Mouse (Mus musculus) common myeloid progenitor, adult 5-6 weeks (primary cell): ENCODE data around the gene Prcd. TPM values are rescaled to one million over a fixed set of nuclear protein-coding genes. Genes with fewer than 3 reads are reported as not detected.
"Not testable (repeated sequence)": the region's sequence is repeated elsewhere in the genome, so short reads cannot be mapped to it uniquely, and the experiment has no call there.

Source experiments
- ATAC-seq: replicated peaks from 2 replicates; pipeline ENCODE4 v1.8.0; 2016; ENCODE audit warnings: low read depth, mild to moderate bottlenecking, moderate TSS enrichment, inconsistent platforms; ENCODE audit not compliant: poor library complexity, severe bottlenecking
- total RNA-seq: library from RNA; stranded (forward); fragments of 200-1000, 187-1606 nt; gene quantifications from 2 replicates; pipeline ENCODE4 v1.2.3, GENCODE M21; 2017

Gene Prcd
- total RNA-seq, 1 experiment from 2014 or later: not detected

DNA sequence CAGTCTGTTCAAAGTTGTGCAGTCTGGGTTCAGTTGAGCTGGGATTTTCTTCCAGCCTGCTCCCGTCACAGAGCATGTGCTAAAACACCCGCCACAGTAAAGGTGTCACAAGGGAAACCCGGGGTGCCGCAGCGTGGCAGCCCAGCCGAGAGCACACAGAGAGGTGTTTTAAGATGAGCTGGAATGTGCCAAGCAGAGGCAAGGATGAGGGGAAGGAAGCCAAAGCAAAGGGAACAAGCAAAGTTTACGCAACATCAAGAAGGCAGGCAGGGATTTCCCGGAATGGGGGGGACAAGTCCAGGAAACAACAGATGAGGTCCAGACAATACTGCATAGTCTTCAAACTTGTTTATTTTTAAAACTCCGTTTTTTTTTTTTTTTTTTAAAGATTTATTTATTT, 13.2 kb downstream of the Prcd start:
- no peak for ATAC-seq

DNA sequence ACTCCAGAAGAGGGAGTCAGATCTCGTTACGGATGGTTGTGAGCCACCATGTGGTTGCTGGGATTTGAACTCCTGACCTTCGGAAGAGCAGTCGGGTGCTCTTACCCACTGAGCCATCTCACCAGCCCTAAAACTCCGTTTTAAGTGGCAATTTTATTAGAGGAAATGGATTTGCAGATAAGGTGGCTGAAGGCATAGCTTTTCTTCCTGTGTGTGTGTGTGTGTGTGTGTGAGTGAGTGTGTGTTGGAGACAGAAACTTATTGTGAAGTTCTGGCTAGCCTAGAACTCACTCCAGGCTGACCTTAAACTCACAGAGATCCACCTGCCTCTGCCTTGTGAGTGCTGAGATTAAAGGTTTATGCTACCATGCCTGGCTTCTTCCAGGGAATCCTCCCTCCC, 13.7 kb downstream of the Prcd start:
- ATAC-seq: not testable (repeated sequence)

- ATAC-seq: no peak
These were observed 14.6 kb downstream of the Prcd start for GRCm38 (mm10) chr11:116667930-116668329.

- 0 out of 2 replicates have a peak, but pooled peaks have one; percentile 20 for ATAC-seq
These were observed 15.1 kb downstream of the Prcd start for GRCm38 (mm10) chr11:116668381-116668825.

GRCm38 (mm10) chr11:116668839-116669238, 15.5 kb downstream of the Prcd start:
- no peak for ATAC-seq

- no peak for ATAC-seq
These were observed 16.0 kb downstream of the Prcd start for GRCm38 (mm10) chr11:116669316-116669715.

DNA sequence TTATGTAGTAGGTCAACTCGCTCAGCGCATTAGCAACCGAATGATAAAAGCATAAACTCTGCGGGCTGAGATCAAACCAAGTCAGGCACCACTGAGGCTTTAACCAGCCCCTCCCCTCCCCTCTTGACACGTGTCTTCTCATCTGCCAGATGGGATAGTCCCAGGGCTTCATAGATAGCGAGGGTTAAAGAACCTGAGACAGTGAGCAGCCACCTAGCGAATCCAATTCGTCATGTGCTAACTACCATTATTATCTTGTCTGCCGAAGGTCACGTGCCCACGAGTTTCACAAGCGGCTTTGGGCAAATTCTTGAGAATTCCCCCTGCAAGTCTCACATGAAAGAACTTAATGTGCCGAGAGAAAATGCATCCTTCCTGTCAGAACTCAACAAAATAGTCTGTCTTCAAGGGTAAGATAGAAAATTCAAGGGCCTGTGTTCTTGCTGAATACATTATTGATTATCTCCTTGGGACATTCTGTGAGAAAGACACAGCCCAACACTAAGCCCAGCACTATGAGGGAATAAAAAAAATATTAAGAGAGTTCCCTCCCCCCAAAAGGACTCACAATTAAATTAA, 16.5 kb downstream of the Prcd start:
- ATAC-seq: no peak

DNA sequence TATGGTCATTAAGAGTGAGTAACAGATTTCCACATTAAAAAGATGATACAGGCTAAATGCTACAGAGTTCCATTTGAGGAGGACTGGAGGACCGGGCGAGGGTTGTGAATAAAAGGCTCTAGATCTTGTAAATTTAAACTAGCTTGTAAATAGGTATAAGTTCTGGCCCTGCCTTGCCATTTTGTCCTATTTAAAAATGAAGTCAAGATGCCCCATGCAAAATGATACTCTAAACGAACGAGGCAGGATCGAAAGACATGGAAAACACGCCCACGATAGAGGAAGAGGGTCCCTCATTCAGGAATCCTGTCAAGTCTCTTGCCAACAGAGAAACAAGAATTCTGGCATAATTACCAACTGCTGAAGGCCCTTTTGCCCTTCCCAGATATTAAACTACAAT, 17.1 kb downstream of the Prcd start:
- ATAC-seq: no peak

DNA sequence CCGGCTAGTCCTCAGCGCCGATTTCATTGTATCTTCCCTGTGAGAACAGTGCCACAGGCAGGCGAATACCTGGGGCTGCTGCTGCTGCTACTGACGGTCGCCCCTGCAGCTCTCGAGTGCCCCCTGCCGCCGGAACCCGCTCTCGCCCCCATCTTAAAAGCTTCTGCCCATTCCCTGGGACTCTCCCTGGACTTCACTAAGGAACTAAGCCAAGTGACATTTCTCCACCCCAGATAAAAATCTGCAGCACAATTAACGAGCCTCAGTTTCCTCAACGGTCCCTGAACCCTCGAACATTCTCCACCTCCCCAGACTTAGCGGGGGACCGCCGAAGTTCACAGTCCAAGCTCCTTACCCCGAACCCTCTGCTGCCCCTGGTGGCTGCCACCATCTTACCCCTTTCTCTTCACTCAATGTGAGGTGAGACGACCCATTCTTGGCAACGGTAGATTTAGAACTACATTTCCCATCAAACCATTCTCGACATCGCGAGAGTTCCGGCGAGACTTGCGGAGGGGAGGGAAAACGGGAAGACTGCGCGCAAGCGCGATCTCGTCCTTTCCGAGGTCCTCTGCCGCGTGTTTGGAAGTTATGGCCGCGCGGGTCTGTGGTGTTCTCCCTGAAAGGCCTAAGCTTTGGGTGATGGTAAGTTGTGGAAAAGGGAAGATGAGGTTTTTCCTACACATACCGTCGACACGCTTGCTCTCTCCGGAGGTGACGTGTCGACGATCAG, 17.9 kb downstream of the Prcd start:
- ATAC-seq: peak; percentile 94

DNA sequence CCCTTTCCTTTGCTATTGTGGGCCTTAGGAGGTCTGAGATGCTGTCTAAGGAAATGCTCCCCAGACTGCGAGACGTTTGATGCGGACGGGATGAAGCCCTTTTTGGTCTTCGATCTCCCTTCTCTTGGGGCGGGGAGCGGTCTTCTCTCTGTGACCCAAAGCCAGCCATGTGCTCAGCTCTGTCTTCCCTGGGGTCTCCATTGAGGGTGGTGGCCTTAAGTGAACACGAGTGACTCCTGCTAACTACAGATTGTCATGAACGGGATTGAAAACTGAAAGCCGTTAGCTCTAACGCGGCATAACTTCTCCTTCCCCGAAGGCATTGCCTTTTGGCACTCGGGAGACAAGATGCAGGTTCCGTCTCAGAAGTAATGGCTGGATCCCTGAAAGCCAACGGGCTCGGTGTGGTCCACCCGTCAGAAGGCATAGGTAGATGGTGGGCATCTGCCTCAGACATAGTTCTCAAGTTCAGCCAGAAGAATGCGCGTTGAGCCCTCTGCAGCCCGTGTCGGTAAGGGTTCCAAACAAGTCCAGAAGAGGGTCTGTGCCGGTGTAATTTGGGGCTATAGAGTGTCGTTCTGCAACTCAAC, 18.6 kb downstream of the Prcd start:
- ATAC-seq: no peak

GRCm38 (mm10) chr11:116672595-116672994, 19.3 kb downstream of the Prcd start:
- no peak for ATAC-seq

DNA sequence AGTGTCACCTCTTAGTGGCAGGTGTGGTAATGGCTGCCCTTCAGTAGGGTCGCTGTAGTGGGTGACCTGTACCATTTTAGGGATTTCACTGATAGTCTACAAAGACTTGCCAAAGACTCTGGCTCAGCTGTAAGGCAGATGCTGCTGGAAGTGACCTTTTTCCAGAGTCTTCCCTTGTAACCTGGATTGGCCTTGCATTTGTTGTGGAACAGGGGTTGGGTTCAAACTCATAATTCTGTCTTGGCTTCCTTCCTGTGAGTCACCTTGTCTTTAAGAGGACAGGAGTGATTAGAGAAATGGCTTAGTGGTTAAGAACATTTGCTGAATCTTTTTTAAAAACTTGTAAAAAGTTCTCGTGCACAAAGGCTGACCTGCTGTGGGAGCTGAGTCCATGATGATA, 20.1 kb downstream of the Prcd start:
- no peak for ATAC-seq

- ATAC-seq: no peak
These were observed 21.5 kb downstream of the Prcd start for GRCm38 (mm10) chr11:116674616-116675379.

DNA sequence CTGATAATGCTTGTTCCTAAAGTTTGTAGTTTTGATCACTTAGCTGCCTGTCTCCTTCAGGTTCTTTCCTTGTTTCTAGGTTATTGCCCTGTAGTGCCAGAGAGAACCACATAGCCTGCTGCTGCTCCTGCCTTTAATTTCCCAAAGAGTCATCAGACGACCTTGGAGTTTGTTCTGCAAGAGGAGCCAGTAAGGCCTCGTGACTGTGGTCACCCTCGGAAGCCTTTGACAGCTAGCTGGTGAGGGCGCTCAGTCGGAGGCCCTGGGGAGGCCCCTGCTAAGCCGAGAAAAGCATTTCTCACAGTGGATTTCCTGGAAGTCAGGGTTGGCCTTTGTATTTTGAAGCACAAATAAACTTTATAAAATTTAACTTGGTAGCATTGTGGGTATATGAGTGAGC, 22.1 kb downstream of the Prcd start:
- ATAC-seq: not testable (repeated sequence)

DNA sequence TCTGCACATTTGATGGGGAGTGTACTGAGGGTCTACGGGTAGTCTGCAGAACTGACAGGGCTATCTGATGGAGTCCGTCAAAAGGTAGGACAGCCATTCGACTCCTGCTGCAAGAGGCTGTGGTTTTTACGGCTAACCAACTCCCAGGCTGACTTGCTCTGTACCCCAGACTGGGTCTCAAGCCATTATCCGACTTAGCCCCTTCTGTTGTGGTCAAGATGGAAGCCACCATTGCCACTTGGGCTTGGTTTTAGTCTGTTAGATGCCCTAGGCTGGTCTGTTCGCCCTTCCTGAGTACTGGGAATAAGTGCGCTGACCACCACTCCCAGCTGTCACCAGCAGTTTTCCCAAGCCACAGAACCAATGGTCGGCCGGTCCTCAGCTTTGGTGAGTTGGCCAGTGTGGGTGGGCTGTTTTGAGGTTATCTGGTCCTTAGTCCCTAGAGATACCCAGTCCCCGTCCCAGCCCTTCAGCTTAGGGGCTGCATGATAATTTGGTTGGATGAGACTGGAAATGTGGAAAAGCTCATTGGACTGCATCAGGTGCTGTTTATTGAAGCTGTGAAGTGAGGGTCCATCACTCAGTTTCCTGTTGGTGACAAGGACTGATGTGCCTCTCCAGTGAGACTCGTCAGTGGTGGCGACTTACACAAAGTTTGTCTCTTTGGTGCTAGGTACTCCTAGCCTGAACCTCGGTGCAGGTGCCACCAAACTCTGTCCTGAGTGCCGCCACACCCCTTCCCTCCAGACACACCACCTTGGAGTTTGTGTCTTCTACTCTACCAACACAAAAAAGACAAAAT, 23.0 kb downstream of the Prcd start:
- no peak for ATAC-seq

GRCm38 (mm10) chr11:116677711-116678441, 24.5 kb downstream of the Prcd start:
- no peak for ATAC-seq

GRCm38 (mm10) chr11:116679148-116679547, 25.8 kb downstream of the Prcd start:
- no peak for ATAC-seq

DNA sequence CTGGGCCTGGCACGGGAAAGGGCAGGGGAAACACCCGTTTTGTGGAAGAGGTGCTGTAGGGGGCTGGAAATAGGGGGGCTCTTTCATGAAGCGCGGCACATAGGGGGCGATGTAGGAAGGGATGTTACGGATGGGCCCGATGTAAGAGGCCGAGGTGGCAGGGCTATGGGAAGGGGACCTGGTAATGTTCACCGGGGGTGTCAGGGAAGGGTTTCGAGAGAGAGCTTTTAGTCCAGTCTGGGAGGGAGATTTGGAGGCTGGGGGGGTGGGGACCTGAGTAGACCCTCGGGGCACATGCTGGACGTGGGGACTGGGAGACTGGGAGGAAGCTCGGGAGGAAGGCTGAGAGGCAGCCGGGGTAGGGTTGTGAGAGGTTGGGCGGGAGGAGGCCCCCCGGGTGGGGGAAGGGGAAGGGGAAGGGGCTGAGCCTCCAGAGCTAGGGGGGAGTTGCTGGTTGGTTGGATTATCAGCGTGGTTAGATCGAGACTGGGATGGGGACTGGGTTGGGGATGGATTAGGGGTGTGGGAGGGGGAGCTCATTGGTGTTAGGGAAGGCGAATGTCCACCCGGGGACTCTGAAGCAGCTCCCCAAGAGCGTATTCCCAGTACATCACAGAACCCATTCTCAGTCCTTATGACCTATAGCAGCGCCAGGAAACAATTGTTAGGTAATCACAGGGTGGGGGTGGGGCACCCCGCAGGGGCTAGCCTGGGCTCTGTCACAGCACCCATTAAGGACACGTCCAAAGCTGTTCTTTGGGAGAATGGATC, 27.2 kb downstream of the Prcd start:
- ATAC-seq: no peak

GRCm38 (mm10) chr11:116681147-116681546, 27.8 kb downstream of the Prcd start:
- no peak for ATAC-seq
